Mouse (Mus musculus) lung, postnatal 0 days (tissue): ENCODE measurements around the gene Inpp5a. TPM values are rescaled to one million over a fixed set of nuclear protein-coding genes. Genes with fewer than 3 reads are reported as not detected.

Source experiments
- ATAC-seq: fragments of 200-750 bp; cut with Nextera tagmentation; 2 replicates; pipeline ENCODE4 v1.8.0; 2017; ENCODE audit warnings: moderate library complexity
- DNase-seq: peaks from one replicate; pipeline ENCODE4 v3.0.0-alpha.2; 2016; ENCODE audit warnings: low spot score
- H3K27ac ChIP-seq: fragments of 300-500 bp; sonication (generic); 2 replicates; pipeline ENCODE4 v1.5.1; 2014; ENCODE audit warnings: antibody characterized with exemption, mild to moderate bottlenecking, low read length, mixed read lengths
- H3K27me3 ChIP-seq: fragments of 300-500 bp; sonication (generic); replicated peaks from 2 replicates; pipeline ENCODE4 v1.6.1; 2014; ENCODE audit warnings: low read length, mixed read lengths; ENCODE audit not compliant: insufficient read depth
- H3K36me3 ChIP-seq: fragments of 300-500 bp; sonication (generic); 2 replicates; pipeline ENCODE4 v1.6.1; 2014; ENCODE audit warnings: low read length, mixed read lengths; ENCODE audit not compliant: insufficient read depth
- H3K4me1 ChIP-seq: fragments of 300-500 bp; sonication (generic); 2 replicates; pipeline ENCODE4 v1.6.1; 2014; ENCODE audit warnings: antibody characterized with exemption, low read depth, low read length, mixed read lengths; ENCODE audit not compliant: insufficient read depth
- H3K4me2 ChIP-seq: fragments of 300-500 bp; sonication (generic); replicated peaks from 2 replicates; pipeline ENCODE4 v1.6.1; 2014; ENCODE audit warnings: low read depth, mild to moderate bottlenecking, low read length, moderate library complexity, mixed read lengths
- H3K4me3 ChIP-seq: fragments of 300-500 bp; sonication (generic); 2 replicates; pipeline ENCODE4 v1.5.1; 2014; ENCODE audit warnings: low read depth, low read length
- H3K9ac ChIP-seq: fragments of 300-500 bp; sonication (generic); replicated peaks from 2 replicates; pipeline ENCODE4 v1.6.1; 2014; ENCODE audit warnings: low read depth, mild to moderate bottlenecking
- H3K9me3 ChIP-seq: fragments of 300-500 bp; sonication (generic); 2 replicates; pipeline ENCODE4 v1.6.1; 2016; ENCODE audit warnings: low read length, mixed read lengths
- CTCF ChIP-seq: IDR thresholded peaks from 2 replicates; pipeline ENCODE4 v1.5.1; 2016; ENCODE audit warnings: antibody characterized with exemption, mild to moderate bottlenecking
- EP300 ChIP-seq: IDR thresholded peaks from 2 replicates; pipeline ENCODE4 v1.6.1; 2016; ENCODE audit warnings: antibody characterized with exemption, mild to moderate bottlenecking, control low read depth
- WGBS: fragments of 180-500 bp; shearing (Covaris S2); extraction: QIAGEN DNeasy Blood & Tissue Kit; methylation state at CpG from one replicate; pipeline ENCODE4 v1.1.7; 2014; 5-methylcytosine and 5-hydroxymethylcytosine counted together
- polyA plus RNA-seq: library from polyadenylated mRNA; unstranded; fragments of >200 nt; fragmentation: Nextera tagmentation; extraction: Ambion mirVana; gene quantifications from 2 replicates; pipeline ENCODE4 v1.2.1, GENCODE M21; 2015

Gene Inpp5a
- polyA plus RNA-seq, 1 experiment from 2014 or later: 41.3 TPM

- ATAC-seq: no peak
- no peak overlapping the region for H3K9ac ChIP-seq
- H3K4me3 ChIP-seq: no peak overlapping the region
- no peak overlapping the region for H3K4me2 ChIP-seq
- H3K27ac ChIP-seq: no peak overlapping the region
- no peaks in the 10 kb centered on the region for H3K27me3 ChIP-seq
- peaks cover 40% of the 10 kb centered on the region for H3K4me1 ChIP-seq
- no peak for TF ChIP-seq CTCF
- no peak for TF ChIP-seq EP300
- H3K36me3 ChIP-seq: no peaks in the 10 kb centered on the region
- no peak for DNase-seq
- no peaks in the 10 kb centered on the region for H3K9me3 ChIP-seq
Observed at GRCm38 (mm10) chr7:139435749-139436148, 46.8 kb downstream of the Inpp5a start.

- DNase-seq (no peak), ATAC-seq (no peak)
- H3K27ac ChIP-seq: 0 out of 2 replicates have a peak overlapping the region, but pooled peaks have one; percentile 2
- H3K9me3 ChIP-seq: no peaks in the 10 kb centered on the region
- H3K9ac ChIP-seq: no peak overlapping the region
- peaks cover 52% of the 10 kb centered on the region for H3K4me1 ChIP-seq
- no peaks in the 10 kb centered on the region for H3K36me3 ChIP-seq
- no peak overlapping the region for H3K4me3 ChIP-seq
- no peak overlapping the region for H3K4me2 ChIP-seq
- TF ChIP-seq CTCF: no peak
- 58% methylated on average over 7 of the region's 7 CpGs for WGBS
- H3K27me3 ChIP-seq: no peaks in the 10 kb centered on the region
Observed at GRCm38 (mm10) chr7:139436951-139437350, 48.0 kb downstream of the Inpp5a start.

GRCm38 (mm10) chr7:139437471-139437870, 48.6 kb downstream of the Inpp5a start:
- H3K27me3 ChIP-seq: no peaks in the 10 kb centered on the region
- H3K9me3 ChIP-seq: no peaks in the 10 kb centered on the region
- H3K4me3 ChIP-seq: no peak overlapping the region
- no peak overlapping the region for H3K9ac ChIP-seq
- DNase-seq (no peak), ATAC-seq (no peak)
- no peaks in the 10 kb centered on the region for H3K36me3 ChIP-seq
- 61% methylated on average over 5 of the region's 5 CpGs for WGBS
- H3K4me2 ChIP-seq: no peak overlapping the region
- H3K27ac ChIP-seq: no peak overlapping the region
- TF ChIP-seq CTCF: no peak
- TF ChIP-seq EP300: no peak
- H3K4me1 ChIP-seq: peaks cover 57% of the 10 kb centered on the region

- H3K9ac ChIP-seq: no peak overlapping the region
- no peaks in the 10 kb centered on the region for H3K36me3 ChIP-seq
- peak; percentile 49 for DNase-seq
- no peak overlapping the region for H3K4me2 ChIP-seq
- TF ChIP-seq EP300: peak; percentile 49; the same call in 1 of the 2 replicates
- no peak for TF ChIP-seq CTCF
- ATAC-seq: no peak
- H3K9me3 ChIP-seq: no peaks in the 10 kb centered on the region
- peak overlapping the region; percentile 32; the same call in 1 of the 2 replicates for H3K27ac ChIP-seq
- H3K27me3 ChIP-seq: no peaks in the 10 kb centered on the region
- H3K4me3 ChIP-seq: no peak overlapping the region
- 28% methylated on average over 9 of the region's 9 CpGs for WGBS
- peaks cover 62% of the 10 kb centered on the region for H3K4me1 ChIP-seq
Observed at GRCm38 (mm10) chr7:139437926-139438600, 49.2 kb downstream of the Inpp5a start.

- TF ChIP-seq EP300 (no peak), CTCF (no peak)
- H3K36me3 ChIP-seq: no peaks in the 10 kb centered on the region
- H3K9ac ChIP-seq: no peak overlapping the region
- H3K4me3 ChIP-seq: no peak overlapping the region
- H3K27me3 ChIP-seq: no peaks in the 10 kb centered on the region
- ATAC-seq (no peak), DNase-seq (no peak)
- peaks cover 64% of the 10 kb centered on the region for H3K4me1 ChIP-seq
- peak overlapping the region; percentile 52; the same call in 1 of the 2 replicates for H3K27ac ChIP-seq
- H3K9me3 ChIP-seq: no peaks in the 10 kb centered on the region
- H3K4me2 ChIP-seq: no peak overlapping the region
- 60% methylated on average over 4 of the region's 4 CpGs for WGBS
Observed at GRCm38 (mm10) chr7:139438601-139438945, 49.7 kb downstream of the Inpp5a start.

- Histone ChIP-seq H3K4me3 (no peak overlapping the region), H3K4me1 (peaks cover 61% of the 10 kb centered on the region), H3K27me3 (no peaks in the 10 kb centered on the region), H3K9me3 (no peaks in the 10 kb centered on the region), H3K27ac (peak overlapping the region; percentile 52), H3K36me3 (no peaks in the 10 kb centered on the region), H3K9ac (no peak overlapping the region), H3K4me2 (no peak overlapping the region)
- no peak for ATAC-seq
- no peak for TF ChIP-seq EP300
- no peak for TF ChIP-seq CTCF
- 60% methylated on average over 3 of the region's 3 CpGs for WGBS
- no peak for DNase-seq
Observed at GRCm38 (mm10) chr7:139439031-139439430, 50.1 kb downstream of the Inpp5a start.
